Mouse (Mus musculus) cerebellum, postnatal 25 days (tissue): ENCODE results near the gene Abat.

ENCODE experiments used
- DNase-seq, 2 experiments: peaks; one replicate each; pipeline ENCODE4 v3.0.0; 2021; ENCODE audit warnings: mixed read lengths in 2 of 2

Gene Abat

DNA sequence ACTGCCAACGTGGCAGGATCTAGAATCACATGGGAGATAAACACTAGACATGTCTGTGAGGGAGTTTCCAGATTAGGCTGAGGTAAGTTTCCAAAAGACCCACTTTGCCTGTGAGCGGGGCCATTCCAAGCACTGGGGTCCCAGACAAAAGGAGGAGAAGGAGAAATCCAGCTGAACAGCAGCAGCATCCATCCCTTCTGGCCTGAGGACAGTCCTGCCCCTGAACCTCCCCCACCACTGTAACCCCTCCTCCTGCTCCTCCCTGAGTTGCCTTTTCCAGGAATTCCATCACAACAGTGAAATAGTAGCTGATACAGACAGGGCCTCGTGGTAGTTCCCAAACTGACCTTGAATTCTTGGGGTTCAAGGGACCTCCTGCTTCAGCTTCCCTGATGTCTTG is 63.7 kb downstream of the Abat start:
- no peak for DNase-seq

DNA sequence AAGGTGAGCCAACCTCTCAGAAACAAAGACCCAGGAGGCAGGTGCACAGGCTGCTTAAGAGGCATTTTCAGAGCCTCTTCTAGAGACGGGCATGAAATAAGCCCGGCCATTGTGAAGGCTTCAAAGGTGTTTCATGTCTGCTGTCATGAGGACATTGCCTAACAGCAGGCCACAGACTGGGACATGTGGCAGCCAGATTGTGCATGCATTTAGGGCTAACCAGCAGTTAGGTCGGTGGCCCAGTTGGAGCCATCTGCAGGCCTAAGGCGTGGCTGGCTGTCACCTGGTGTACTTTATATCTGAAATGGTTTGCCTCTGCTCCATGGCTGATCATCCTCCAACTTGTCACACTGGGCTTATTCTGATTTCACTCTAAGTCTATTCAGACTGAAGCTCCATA is 65.1 kb downstream of the Abat start:
- DNase-seq, result no peak

DNA sequence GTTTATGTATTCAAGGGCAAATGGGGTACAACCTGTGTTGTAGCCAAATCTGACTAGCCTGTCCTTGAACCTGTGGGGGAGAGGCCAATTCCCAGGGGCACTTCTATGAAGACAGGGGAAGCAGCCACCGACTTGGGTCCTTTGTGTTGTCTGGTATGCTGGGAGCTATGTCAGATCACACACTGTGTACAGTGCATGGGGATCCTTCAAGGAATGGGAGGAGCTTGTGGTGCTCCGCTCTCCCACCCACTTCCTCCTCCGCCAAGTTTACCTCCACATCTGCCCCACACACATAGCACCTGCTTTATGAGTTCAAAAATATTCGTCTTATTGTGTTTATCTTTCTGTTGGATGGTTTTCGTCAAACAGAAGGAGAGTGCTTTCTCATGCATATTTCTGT is 66.3 kb downstream of the Abat start:
- peak in 1 of 2 experiments; percentile 0 for DNase-seq

DNA sequence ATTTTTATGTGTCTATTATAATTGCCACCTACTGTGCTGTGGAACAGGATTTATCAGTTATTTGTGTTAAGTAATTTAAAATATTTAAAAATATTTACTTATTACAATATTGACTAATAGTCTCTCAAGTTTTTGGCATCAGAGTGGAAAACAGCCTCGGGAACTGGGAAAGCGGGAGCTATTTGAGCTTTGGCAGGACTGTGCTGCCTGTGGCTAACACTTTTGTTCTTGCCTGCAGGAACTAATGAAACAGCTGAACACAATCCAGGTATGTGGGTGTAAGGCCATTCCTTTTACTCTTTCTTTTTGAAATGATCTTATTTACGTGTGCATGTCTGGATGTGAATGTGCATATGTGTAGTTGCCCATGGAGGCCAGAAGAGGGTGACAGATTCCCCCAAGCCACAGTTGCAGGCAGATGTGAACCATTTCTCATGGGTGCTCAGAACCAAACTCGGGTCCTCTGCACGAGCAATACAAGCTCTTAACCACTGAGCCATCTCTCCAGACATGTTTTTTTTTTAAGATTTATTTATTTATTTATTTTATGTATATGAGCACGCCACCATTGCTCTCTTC is 68.5 kb downstream of the Abat start:
- DNase-seq, result peak in 1 of 2 experiments; percentile 1

DNA sequence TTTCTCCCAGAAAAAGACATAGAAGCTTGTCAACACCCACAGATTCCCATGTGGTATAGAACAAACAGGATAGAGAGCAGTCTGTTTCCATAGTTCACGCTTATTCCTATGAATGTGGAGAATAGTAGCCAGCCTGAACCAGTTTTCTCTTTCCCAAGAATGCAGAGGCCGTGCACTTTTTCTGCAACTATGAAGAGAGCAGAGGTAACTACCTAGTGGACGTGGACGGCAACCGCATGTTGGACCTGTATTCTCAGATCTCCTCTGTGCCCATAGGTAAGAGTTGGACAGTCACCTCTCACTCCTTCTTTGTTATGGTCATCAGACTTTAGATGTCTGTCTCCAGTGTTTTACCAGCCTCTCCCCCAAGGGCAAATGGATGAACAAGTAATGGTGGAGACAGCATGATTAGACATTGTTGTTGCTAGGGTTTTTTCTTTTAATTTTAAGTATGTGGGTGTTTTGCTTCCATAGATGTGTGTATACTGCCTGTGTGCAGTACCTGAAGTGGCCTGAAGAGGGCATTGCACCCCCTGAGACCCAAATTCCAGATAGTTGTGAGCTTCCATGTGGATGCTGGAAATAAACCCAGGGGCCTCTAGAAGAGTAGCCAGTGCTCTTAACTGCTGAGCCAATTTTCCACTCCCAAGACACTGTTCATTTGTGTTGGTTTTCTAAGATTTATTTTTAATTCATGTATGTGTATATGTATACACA is 69.5 kb downstream of the Abat start:
- DNase-seq, result no peak

DNA sequence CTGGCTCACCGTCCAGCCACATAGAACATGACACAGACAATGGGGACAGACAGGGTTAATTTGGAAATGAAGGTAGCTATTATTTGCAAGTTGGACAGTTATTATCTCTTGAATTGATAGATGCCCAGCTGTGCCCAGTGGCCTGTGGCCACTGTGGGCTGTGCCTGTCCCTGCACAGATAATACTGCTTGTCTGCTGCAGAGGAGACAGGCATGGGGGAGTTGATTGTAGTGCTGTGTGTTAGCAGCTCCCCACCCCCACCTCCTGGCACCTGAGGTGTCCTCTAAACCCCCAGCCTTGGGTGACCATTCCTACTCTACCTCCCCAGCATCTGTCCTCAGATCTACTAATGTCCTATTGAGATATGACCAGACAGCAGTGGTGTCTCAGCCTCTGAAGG is 71.0 kb downstream of the Abat start:
- no peak for DNase-seq

DNA sequence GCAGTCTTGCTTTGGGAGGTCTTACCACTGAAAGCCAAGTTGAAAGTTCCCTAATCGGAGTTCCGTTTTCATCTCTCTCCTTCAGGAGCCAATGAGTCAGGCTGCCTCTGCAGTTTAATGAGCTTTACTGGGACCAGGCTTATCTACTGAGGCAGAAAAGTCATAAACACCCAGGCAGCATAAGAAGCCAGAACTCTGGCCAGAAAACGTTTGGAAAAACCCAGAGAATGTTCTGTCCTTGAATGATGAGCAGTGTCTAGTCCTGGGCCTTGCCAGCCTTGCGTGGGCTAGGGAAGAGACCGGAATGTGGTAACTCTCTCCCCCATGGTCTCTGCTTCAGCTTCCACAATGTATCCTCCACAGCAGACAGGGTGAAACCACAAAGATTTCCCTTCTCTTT is 71.8 kb downstream of the Abat start:
- no peak for DNase-seq

DNA sequence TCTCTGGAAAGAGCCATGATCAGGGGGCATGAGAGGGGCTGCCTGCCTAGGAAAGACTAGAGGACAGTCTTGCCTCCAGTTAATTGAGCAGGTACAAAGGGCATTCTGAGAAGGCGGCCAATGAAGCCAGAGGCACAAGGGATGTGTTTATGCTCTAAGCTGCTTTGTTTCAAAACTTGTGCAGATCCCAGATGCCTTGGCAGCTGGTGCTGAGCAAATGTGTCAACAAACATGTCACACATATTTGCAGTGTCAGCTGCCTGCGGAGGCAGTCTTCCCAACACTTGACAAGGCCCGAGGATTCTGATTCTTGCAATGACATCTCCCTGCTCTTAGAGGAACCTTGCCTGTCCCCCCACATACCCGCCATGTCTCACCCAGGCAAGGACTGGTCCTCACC is 82.2 kb downstream of the Abat start:
- no peak for DNase-seq

DNA sequence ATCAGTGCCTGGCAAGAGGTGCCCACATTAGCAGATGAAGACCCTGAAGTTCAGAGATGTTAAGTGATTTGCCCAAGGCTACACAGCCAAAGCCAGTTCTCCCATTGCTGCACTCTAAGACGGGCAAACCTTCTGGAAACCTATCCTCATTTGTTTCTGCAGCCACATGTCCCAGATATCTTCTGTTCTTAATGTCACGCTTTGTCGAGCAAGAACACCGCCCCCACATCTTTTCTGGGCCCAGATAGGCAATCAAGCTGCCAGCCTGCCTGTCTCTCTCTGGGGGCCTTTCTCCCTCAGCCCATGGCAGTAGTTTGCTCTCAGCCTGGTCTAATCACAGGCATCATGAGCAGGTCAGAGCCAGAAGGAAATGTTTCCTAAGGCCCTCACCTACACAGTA is 83.1 kb downstream of the Abat start:
- no peak for DNase-seq

DNA sequence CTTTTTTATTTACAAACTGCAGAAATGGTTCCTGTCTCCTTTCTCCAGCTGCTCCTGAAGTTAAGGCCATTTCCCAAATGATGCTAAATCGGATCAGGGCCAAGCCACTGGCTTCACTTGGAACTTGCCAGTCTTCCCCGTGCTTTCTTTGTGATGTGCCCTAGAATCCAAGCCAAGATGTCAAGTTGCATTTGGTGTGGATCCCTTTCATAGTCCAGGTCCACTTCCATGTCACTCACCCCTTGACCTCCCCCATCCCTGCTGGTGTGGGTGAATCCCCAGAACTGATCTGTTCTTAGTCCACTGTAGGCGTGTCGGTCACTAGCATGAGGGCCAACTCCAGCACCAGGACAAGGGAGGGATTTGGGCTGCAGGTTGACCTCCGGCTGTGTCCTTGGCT is 84.3 kb downstream of the Abat start:
- DNase-seq, result no peak

DNA sequence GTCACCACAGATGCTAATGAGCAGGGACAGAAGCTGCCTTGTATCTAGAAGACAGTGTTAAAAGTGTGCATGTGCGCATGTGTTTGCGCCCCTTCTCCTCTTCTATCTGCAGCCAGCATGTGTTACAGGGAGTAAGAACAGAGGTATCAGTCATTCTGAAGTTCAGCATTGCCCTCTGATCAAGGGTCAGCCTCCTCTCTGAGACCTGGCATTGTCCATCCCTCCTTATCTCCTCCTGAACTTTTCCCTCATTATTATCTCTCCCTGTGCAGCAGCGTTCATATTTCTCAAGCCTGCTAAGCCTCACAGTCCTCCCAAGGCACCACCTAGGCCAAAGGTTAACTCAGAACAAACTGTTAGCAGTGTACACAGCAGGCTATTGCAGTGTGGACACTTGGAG is 90.6 kb downstream of the Abat start:
- DNase-seq, result no peak

DNA sequence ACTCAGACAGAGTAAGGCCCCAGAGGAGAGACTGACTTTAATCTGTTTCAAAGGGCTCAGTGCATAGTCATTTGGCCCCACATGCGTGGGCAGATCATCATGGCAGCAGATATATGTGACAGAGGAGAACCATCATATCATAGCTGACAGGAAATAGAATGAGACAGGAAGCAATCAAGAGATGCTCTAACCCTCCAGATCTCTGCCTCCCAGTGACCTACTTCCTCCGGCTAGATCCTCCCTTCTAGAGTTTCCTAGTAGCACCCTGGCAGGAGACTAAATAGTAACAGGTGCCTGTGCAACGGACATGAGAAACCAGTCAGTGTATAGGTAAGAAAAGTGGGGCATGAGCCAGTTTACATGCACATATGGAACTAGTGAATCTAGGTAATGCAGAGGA is 97.2 kb downstream of the Abat start:
- DNase-seq, result no peak

DNA sequence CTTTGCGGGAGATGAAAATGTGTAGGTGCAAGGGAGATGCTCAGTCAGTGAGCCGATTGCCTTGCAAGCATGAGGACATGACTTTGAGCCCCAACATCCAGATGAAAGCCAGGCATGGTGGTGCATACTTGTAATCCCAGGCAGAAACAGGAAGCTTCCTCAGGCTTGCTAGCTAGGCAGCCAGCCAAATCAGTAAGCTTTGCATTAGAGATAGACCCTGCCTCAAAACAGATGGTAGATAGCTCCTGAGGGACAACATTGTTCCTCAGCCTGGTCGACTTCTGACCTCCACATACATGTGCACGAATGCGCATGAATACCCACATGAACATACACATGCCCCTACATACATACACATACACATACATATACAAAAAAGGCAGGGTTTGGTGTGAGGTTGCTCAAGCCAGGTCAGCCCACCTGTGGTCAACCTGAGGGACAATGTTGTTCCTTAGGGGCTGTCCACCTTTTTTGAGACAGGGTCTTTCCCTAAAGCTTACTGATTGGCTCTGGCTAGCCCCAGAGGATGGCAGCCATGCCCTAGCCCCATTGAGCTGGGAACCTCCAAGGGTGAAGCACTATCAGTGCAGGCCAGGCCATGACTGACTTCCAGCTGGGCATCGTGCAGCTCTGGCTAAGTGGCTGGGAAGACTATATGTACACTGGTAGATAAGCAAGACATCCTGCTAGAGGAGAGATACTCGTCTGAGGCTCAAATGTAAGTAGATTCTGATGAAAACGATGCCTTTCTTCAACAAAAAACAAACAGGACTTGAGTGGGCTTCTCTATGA is 99.2 kb downstream of the Abat start:
- no peak for DNase-seq

DNA sequence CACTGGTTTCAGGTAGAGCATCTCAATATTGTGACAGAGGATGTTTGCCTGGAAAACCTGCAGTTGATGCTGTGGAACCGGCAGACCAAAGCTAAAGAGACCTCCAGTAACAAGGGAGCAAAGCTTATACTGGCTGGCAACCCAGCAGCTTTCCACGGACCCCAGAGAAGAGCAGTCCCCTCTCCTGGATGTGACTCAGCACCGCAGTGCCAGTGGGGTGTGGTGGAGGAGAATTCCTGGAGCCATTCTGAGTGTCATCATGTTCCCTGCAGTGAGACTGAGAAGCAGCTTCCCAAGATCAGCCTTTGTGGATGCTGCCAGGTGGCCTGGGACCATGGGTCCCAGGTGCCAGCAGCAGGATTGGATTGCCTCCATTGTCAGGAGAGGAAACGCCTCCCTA is 99.8 kb downstream of the Abat start:
- DNase-seq, result peak; percentile 10 to 13

DNA sequence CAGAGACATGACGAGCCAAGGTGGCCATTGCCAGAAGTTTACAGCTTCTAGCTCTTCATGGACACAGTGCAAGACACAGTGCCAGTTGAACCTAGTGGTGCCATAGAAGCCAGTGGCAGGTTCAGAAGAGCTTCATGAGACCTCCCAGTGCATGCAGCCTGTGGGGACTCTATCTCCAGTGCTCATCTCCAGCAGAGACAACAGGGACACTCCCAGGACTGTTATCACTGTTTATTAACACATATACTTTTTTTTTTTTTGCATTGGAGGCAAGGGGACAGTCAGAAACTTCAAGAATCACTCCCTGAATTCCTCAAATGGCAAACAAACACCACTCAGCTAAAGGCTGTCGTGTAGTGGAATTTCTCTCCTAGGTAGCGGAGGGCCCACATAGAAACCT is 100.2 kb downstream of the Abat start:
- no peak for DNase-seq

DNA sequence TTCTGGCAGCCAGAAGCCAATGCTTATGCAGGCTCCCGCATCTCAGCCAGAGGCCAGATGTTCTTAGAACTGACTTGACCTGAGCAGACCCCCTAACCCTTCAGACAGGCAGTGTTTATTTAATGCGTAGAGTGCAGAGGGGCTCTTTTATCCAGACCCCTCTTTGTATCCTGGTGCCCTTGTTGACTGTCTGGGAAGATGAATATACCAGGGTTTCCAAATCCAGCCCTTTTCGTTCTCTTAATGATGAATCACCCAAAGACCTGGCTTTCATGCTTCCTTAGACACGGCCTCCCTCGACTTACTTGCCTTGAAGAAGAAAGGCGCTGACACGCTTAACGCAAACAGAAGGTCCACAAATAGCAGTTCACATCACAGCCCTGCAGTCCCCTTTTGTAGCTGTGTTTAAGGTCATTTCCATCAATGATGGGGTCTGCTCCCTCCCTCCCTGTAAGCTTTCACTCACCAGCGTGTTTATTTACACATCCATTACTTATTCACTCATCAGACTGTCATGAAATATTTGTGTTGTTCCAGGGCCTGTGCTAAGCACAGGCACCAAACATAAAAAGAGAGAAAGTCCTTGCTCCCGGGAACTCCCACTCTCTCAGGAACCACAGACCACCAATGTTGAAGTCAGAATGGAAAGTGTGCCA is 106.6 kb downstream of the Abat start:
- no peak for DNase-seq

DNA sequence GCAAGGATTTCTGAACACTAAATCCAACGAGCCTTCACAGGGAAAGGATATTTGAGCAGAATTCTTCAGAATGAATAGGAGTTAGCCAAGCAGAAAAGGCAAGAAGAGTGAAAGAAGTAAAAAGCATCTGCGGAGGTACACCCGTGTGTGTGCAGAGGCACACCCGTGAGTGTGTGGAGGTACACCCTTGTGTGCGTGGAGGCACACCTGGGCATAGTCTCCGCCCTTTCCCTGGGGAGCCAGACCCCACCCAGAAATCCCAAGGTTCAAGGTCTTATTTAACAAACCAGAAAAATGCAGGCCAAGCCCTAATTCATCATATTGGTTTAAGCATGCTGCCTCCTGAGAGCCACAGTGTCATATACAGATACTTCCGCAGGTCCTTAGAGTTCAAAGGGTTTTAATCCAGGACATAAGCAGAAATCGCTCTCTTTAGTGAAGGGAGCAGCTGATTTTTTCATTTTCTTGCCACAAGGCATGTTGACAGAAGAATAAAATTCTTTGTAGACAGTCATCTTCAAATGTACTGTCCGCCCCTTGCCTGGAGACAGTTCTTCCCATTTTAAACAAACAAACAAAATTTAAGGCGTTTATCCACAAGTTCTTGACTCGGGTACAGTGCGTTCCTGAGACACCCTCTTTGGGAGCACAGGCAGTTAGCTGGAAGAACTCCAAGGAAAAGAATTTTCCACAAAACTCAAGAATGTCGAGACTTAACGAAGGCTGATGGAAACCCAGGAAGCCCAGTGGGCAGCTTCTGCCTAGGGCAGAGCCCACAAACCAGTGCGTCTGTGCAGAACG is 107.3 kb downstream of the Abat start:
- DNase-seq, result no peak

DNA sequence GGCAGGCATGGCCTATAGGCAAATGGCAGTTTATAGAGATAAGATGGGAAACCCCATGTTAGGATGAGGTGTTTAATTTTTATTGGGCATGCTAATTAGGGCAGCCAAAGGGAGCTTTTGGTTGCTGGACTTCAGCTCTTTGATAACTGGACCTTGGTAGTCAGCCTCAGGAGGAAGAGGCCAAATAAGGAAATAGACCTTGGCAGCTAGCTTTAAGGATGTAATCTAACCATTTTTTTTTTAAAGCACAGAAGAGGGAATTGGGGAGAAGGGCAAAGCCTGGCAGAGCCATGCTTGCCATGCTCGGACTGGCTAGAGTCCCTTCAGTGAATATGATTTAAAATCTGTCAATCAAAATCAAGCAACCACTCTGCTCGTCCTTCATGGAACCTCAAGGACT is 117.2 kb downstream of the Abat start:
- no peak for DNase-seq

DNA sequence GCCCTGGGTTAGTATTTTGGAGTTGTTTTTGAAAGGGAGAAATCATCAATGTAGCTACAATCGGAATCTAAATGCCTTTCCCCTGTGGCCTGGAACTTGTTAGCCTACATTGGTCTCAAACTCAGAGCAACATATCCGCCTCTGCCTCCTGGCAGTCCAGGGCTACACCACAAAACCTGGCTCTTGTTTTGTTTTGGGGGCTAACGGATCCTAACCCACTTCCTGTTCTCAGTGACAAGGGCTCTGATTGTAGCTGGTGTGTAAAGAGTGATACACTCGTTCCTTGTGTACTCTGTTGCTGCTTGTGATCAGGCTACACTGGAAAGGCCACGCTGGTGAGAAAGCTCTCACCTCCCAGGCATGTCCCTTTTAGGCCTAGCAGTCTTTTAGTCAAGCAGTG is 118.2 kb downstream of the Abat start:
- no peak for DNase-seq

DNA sequence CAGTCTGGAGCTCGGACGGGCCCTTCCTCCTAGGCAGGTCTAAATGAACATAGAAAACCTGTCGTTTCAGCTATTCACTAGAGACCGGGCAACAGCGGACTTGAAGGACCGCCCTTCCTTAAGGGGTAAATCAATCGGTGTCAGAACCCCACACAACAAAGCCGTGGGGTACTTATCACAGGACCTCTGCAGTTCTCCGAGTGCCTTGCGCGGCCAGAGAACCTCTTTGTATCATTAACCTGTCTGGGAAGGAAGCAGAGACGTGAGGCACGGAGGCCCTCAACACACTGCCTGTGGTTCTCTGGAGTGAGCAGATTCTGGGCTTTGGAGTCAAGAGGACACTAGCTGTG is 123.6 kb downstream of the Abat start:
- DNase-seq, result no peak

DNA sequence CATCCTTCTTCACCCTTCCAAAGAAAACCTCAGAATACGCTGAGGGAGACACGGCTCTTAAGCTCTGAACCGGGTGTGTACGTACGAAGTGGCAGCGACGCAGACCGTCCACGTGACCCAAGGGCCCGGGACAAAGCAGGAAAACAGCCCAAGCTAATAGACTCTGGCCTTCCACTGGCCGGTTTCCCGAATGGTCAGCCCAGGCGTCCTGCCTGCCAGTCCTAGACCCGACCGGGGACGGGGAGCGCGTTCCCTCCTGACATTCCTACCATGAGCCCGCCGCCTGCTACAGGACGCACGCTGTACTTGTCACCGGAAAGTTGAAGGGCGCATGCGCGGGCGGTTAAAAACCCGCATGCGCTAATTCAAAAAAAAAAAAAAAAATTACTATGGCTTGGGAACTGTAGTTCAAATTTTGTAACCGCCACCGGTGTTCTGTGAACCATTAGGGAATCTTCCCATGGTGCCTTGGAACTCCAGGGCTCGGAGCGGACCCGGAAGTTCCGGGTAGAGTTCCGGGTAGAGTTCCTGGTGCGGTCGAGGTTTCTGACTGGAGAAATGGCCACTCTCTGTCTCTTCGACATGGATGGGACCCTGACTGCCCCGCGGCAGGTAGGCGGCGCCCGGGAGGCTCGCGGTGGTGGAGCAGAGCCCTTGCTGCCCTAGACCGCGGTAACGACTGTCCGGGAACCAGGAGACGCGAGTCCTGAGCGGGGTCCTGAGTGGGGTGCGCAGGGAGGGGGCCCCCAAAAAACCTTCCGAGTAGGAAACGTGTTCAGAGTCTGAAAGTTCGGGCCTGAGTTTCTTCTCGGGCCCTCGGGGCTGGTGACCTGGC is 124.2 kb downstream of the Abat start, which contains the start of the genes Pmm2 and Tmem186:
Pmm2 (plus strand) TSS at position 458 of the 835 bp plus-strand sequence.
Tmem186 (minus strand) TSS at position 496 of the 835 bp plus-strand sequence.
- DNase-seq, result peak; percentile 89 to 90

DNA sequence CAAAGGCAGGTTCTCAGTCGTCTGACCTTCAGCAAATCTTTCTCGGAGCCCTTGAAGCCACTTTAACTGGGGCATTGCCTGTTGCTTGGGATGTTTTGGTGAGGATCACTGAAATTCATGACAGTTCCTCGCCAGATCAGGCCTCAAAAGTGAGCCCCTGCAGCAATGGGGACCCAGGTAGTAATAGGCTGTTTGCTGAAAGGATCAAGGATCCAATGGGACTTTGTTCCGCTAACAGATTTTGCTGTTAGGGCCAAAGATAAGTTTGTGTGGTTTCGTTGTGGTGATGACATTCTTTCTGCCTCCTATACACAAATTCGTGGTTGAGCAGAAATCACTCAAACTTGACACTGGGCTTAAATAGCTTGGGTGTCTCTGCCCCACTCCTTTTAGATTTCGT is 124.9 kb downstream of the Abat start:
- no peak for DNase-seq
